Mouse (Mus musculus) adrenal gland (tissue): ENCODE data around the gene Hmgb4.

ENCODE experiments used
- intact Hi-C: fragments of 180-260 bp; cut with DNase I; formaldehyde crosslinking; loops from one replicate; pipeline ENCODE4 v1.15.1; 2025

Hmgb4 gene

GRCm38 (mm10) chr4:128227377-128228316 is 33.1 kb downstream of the Hmgb4 start:
- intact Hi-C loops = no loop called here

- intact Hi-C loops = no loop called here
Observed at GRCm38 (mm10) chr4:128224453-128224852, 36.3 kb downstream of the Hmgb4 start.

- intact Hi-C loops = no loop called here
Observed at GRCm38 (mm10) chr4:128217991-128218595, 42.7 kb downstream of the Hmgb4 start.
